Mouse (Mus musculus): Measurements from ENCODE around the gene Mrpl21. TPM values are rescaled to one million over a fixed set of nuclear protein-coding genes. Genes with fewer than 3 reads are reported as not detected.

The Mrpl21 gene
- polyA plus RNA-seq, 1 experiment from 2014 or later = 96.2 TPM

GRCm38 (mm10) chr19:3320086-3320485 lies 37.4 kb downstream of the Mrpl21 start:
- no peak overlapping the region for H3K4me3 ChIP-seq (replicated peaks; ENCODE audit: low read depth, low read length)
- no peaks in the 10 kb centered on the region for H3K36me3 ChIP-seq (ENCODE audit: control insufficient read depth, insufficient read depth, low read length)
- peaks cover 16% of the 10 kb centered on the region for H3K4me1 ChIP-seq (ENCODE audit: control insufficient read depth, insufficient read depth, low read length)
- H3K9me3 ChIP-seq (ENCODE audit: control insufficient read depth, low read length) = no peaks in the 10 kb centered on the region
- peaks cover 31% of the 10 kb centered on the region for H3K27me3 ChIP-seq (ENCODE audit: control insufficient read depth, insufficient read depth, low read length)
- WGBS = 81% methylated on average over 7 of the region's 7 CpGs
- no peak overlapping the region for H3K27ac ChIP-seq (replicated peaks; ENCODE audit: low read depth, low read length)
- H3K4me2 ChIP-seq (ENCODE audit: low read length) = no peak overlapping the region
- DNase-seq = no peak
- ATAC-seq (ENCODE audit: low FRiP score, low TSS enrichment) = no peak
- no peak overlapping the region for H3K9ac ChIP-seq (replicated peaks; ENCODE audit: low read length)

DNA sequence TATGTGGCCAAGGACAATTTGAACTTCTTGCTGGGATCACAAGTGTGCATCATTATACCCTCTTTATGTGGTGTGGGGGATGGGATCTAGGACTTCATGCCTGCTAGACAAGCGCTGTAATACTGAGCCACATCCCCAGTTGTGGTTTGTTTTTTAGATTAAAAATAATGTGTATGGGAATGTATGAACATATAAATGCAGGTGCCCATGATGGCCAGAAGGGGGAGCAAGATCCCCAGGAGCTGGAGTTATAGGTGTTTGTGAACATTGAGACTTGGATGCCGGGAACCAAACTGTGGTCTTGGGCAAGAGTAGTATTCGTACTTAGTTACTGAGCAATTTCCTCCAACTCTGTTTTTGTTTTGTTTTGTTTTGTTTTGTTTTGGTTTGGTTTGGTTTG lies 38.1 kb downstream of the Mrpl21 start:
- Histone ChIP-seq H3K36me3 (ENCODE audit: control insufficient read depth, insufficient read depth, low read length) (no peaks in the 10 kb centered on the region), H3K27ac (replicated peaks; ENCODE audit: low read depth, low read length) (no peak overlapping the region), H3K4me2 (ENCODE audit: low read length) (no peak overlapping the region), H3K4me3 (replicated peaks; ENCODE audit: low read depth, low read length) (no peak overlapping the region), H3K4me1 (ENCODE audit: control insufficient read depth, insufficient read depth, low read length) (peaks cover 20% of the 10 kb centered on the region), H3K9ac (replicated peaks; ENCODE audit: low read length) (no peak overlapping the region), H3K9me3 (ENCODE audit: control insufficient read depth, low read length) (no peaks in the 10 kb centered on the region), H3K27me3 (ENCODE audit: control insufficient read depth, insufficient read depth, low read length) (peaks cover 31% of the 10 kb centered on the region)
- DNase-seq (no peak), ATAC-seq (ENCODE audit: low FRiP score, low TSS enrichment) (no peak)
- 81% methylated on average over 3 of the region's 3 CpGs for WGBS

- Histone ChIP-seq H3K36me3 (ENCODE audit: control insufficient read depth, insufficient read depth, low read length) (no peaks in the 10 kb centered on the region), H3K27ac (replicated peaks; ENCODE audit: low read depth, low read length) (no peak overlapping the region), H3K4me3 (replicated peaks; ENCODE audit: low read depth, low read length) (no peak overlapping the region), H3K4me2 (ENCODE audit: low read length) (peak overlapping the region; percentile 85; the same call in 1 of the 2 replicates), H3K27me3 (ENCODE audit: control insufficient read depth, insufficient read depth, low read length) (peaks cover 31% of the 10 kb centered on the region), H3K9me3 (ENCODE audit: control insufficient read depth, low read length) (no peaks in the 10 kb centered on the region), H3K4me1 (ENCODE audit: control insufficient read depth, insufficient read depth, low read length) (peaks cover 27% of the 10 kb centered on the region), H3K9ac (replicated peaks; ENCODE audit: low read length) (no peak overlapping the region)
- no peak for ATAC-seq (ENCODE audit: low FRiP score, low TSS enrichment)
- peak; percentile 26 for DNase-seq
- 7% methylated on average over 11 of the region's 11 CpGs for WGBS
Observed at GRCm38 (mm10) chr19:3321617-3322016, 38.9 kb downstream of the Mrpl21 start.

GRCm38 (mm10) chr19:3322261-3322969 lies 39.7 kb downstream of the Mrpl21 start, which contains the start of gene Cpt1a:
Cpt1a (plus strand) TSS chr19:3322334.
- peak; percentile 31 for DNase-seq
- no peak within 1 kb of the TSS for H3K27ac ChIP-seq (replicated peaks; ENCODE audit: low read depth, low read length)
- no peaks in the 10 kb centered on the region for H3K9me3 ChIP-seq (ENCODE audit: control insufficient read depth, low read length)
- H3K9ac ChIP-seq (replicated peaks; ENCODE audit: low read length) = peak within 1 kb of the TSS; percentile 50; the same call in 1 of the 2 replicates
- H3K4me2 ChIP-seq (ENCODE audit: low read length) = peak within 1 kb of the TSS; percentile 85
- peaks cover 27% of the 10 kb centered on the region for H3K4me1 ChIP-seq (ENCODE audit: control insufficient read depth, insufficient read depth, low read length)
- no peaks in the 10 kb centered on the region for H3K36me3 ChIP-seq (ENCODE audit: control insufficient read depth, insufficient read depth, low read length)
- no peak for ATAC-seq (ENCODE audit: low FRiP score, low TSS enrichment)
- H3K27me3 ChIP-seq (ENCODE audit: control insufficient read depth, insufficient read depth, low read length) = peaks cover 31% of the 10 kb centered on the region
- 6% methylated on average over 26 of the region's 26 CpGs for WGBS
- H3K4me3 ChIP-seq (replicated peaks; ENCODE audit: low read depth, low read length) = peak within 1 kb of the TSS; percentile 50

- Histone ChIP-seq H3K36me3 (ENCODE audit: control insufficient read depth, insufficient read depth, low read length) (no peaks in the 10 kb centered on the region), H3K4me1 (ENCODE audit: control insufficient read depth, insufficient read depth, low read length) (peaks cover 27% of the 10 kb centered on the region), H3K27me3 (ENCODE audit: control insufficient read depth, insufficient read depth, low read length) (peaks cover 31% of the 10 kb centered on the region), H3K4me3 (replicated peaks; ENCODE audit: low read depth, low read length) (peak overlapping the region; percentile 50), H3K4me2 (ENCODE audit: low read length) (peak overlapping the region; percentile 85), H3K27ac (replicated peaks; ENCODE audit: low read depth, low read length) (no peak overlapping the region), H3K9me3 (ENCODE audit: control insufficient read depth, low read length) (no peaks in the 10 kb centered on the region), H3K9ac (replicated peaks; ENCODE audit: low read length) (peak overlapping the region; percentile 50)
- peak; percentile 77 for ATAC-seq (ENCODE audit: low FRiP score, low TSS enrichment)
- 1% methylated on average over 47 of the region's 47 CpGs for WGBS
- DNase-seq = peak; percentile 84
Observed at GRCm38 (mm10) chr19:3323201-3323621, 40.5 kb downstream of the Mrpl21 start.

DNA sequence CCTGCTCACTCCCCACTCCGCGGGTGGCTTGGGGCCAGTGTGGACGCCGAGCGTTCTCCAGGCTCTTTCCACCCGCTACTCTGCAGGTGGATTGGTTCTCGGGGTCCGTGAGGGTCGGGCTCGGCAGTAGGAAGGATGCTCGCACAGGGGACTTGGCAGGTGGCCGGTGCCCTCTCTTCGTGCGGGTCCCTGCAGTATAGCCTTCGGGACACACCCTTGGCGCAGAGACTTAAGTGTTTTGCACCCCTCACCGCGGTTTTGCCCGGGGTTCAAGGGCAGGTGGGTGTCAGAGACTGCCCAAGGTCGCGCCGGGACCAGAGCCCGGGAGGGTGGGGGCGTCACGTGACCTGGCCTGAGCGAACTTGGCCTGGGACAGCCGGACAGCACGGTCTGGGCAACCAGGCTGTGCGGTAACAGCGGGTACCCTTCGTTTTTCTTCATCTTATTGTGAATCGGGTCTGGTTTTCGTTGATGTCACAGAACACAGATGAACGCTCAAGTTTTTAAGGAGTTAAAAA lies 41.1 kb downstream of the Mrpl21 start:
- peak; percentile 34 for DNase-seq
- ATAC-seq (ENCODE audit: low FRiP score, low TSS enrichment) = peak; percentile 0; the same call in 1 of the 2 replicates

DNA sequence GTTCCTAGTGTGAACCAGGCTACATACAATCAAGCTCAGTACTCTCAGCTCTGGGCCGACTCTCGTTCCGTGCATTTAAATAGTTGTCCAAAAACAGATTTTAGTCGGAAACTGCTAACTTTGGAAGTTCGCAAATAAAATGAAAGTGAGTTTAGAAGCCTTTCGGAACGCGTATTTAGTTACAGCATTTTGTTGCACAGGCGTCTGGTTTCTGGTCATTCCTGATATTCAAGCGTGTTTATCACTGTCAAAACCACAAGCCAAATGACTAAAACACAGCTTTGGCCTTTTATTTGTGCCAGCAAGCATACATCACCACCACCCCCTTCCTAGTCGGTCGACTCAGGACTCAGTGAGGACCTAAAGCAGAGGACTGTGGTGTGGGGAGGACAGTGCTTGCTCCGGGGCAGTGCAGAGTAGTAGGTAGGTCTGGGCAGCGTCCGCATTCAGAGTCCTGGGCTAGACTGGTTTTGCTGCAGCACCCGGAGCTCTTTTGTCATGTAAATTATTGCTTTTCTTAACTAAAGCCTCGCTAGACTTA lies 41.6 kb downstream of the Mrpl21 start:
- peak overlapping the region; percentile 50; the same call in 1 of the 2 replicates for H3K9ac ChIP-seq (replicated peaks; ENCODE audit: low read length)
- peak overlapping the region; percentile 50 for H3K4me3 ChIP-seq (replicated peaks; ENCODE audit: low read depth, low read length)
- H3K27ac ChIP-seq (replicated peaks; ENCODE audit: low read depth, low read length) = peak overlapping the region; percentile 85; the same call in 1 of the 2 replicates
- 3% methylated on average over 17 of the region's 17 CpGs for WGBS
- peak overlapping the region; percentile 85 for H3K4me2 ChIP-seq (ENCODE audit: low read length)
- DNase-seq = peak; percentile 55
- H3K4me1 ChIP-seq (ENCODE audit: control insufficient read depth, insufficient read depth, low read length) = peaks cover 27% of the 10 kb centered on the region
- H3K27me3 ChIP-seq (ENCODE audit: control insufficient read depth, insufficient read depth, low read length) = peaks cover 31% of the 10 kb centered on the region
- ATAC-seq (ENCODE audit: low FRiP score, low TSS enrichment) = no peak
- H3K36me3 ChIP-seq (ENCODE audit: control insufficient read depth, insufficient read depth, low read length) = no peaks in the 10 kb centered on the region
- no peaks in the 10 kb centered on the region for H3K9me3 ChIP-seq (ENCODE audit: control insufficient read depth, low read length)

More for the DNA sequence above, 41.1 kb downstream of the Mrpl21 start:
- no peaks in the 10 kb centered on the region for H3K9me3 ChIP-seq (ENCODE audit: control insufficient read depth, low read length)
- H3K9ac ChIP-seq (replicated peaks; ENCODE audit: low read length) = peak overlapping the region; percentile 50
- no peaks in the 10 kb centered on the region for H3K36me3 ChIP-seq (ENCODE audit: control insufficient read depth, insufficient read depth, low read length)
- H3K4me2 ChIP-seq (ENCODE audit: low read length) = peak overlapping the region; percentile 85
- WGBS = under 1% methylated on average over 34 of the region's 34 CpGs
- H3K27ac ChIP-seq (replicated peaks; ENCODE audit: low read depth, low read length) = no peak overlapping the region
- H3K27me3 ChIP-seq (ENCODE audit: control insufficient read depth, insufficient read depth, low read length) = peaks cover 31% of the 10 kb centered on the region
- peaks cover 27% of the 10 kb centered on the region for H3K4me1 ChIP-seq (ENCODE audit: control insufficient read depth, insufficient read depth, low read length)
- peak overlapping the region; percentile 50 for H3K4me3 ChIP-seq (replicated peaks; ENCODE audit: low read depth, low read length)

- peak overlapping the region; percentile 85 for H3K4me2 ChIP-seq (ENCODE audit: low read length)
- H3K27me3 ChIP-seq (ENCODE audit: control insufficient read depth, insufficient read depth, low read length) = peaks cover 31% of the 10 kb centered on the region
- H3K36me3 ChIP-seq (ENCODE audit: control insufficient read depth, insufficient read depth, low read length) = no peaks in the 10 kb centered on the region
- ATAC-seq (ENCODE audit: low FRiP score, low TSS enrichment) (peak; percentile 81), DNase-seq (peak; percentile 93)
- H3K27ac ChIP-seq (replicated peaks; ENCODE audit: low read depth, low read length) = peak overlapping the region; percentile 85
- no peaks in the 10 kb centered on the region for H3K9me3 ChIP-seq (ENCODE audit: control insufficient read depth, low read length)
- under 1% methylated on average over 59 of the region's 59 CpGs for WGBS
- H3K4me3 ChIP-seq (replicated peaks; ENCODE audit: low read depth, low read length) = peak overlapping the region; percentile 50
- H3K9ac ChIP-seq (replicated peaks; ENCODE audit: low read length) = peak overlapping the region; percentile 52
- peaks cover 27% of the 10 kb centered on the region for H3K4me1 ChIP-seq (ENCODE audit: control insufficient read depth, insufficient read depth, low read length)
Observed at GRCm38 (mm10) chr19:3324931-3325711, 42.4 kb downstream of the Mrpl21 start.

All from midbrain, embryonic 14.5 days (tissue).